Comparison of ENCODE assay signal across 9 mouse cellular contexts in genomic region chr15:77523186-77523843, GRCm38 (mm10). TPM values are rescaled to one million over a fixed set of nuclear protein-coding genes. Genes with fewer than 3 reads are reported as not detected.
DNase-seq lines count a peak whose midpoint lies in the region; ATAC-seq and TF ChIP-seq lines count a peak whose summit lies in the region.
"Not testable (repeated sequence)": the region's sequence is repeated elsewhere in the genome, so short reads cannot be mapped to it uniquely, and the experiment has no call there.
"Had no signal": no experiment of that assay in that cellular context is flagged by ENCODE, and none has a peak within 500 bp of the region (broad histone marks: within the 10 kb centered on the region; RNA-seq: fewer than 3 reads in every experiment).

No protein-coding gene starts in this region.

- H3K36me3 ChIP-seq in ES-Bruce4 (ENCODE audit: control insufficient read depth, insufficient read depth, low read length, poor library complexity, severe bottlenecking); forebrain, embryonic 11.5 days (ENCODE audit: control insufficient read depth, insufficient read depth, low read length): not testable (repeated sequence)

- not testable (repeated sequence) for ATAC-seq in forebrain, embryonic 11.5 days (replicated peaks; ENCODE audit: low FRiP score)

- WGBS in forebrain, embryonic 11.5 days, result 16% methylated on average over 6 of the region's 6 CpGs

- H3K27me3 ChIP-seq in ES-Bruce4 (ENCODE audit: control insufficient read depth, insufficient read depth, low read length, poor library complexity, severe bottlenecking); forebrain, embryonic 11.5 days (ENCODE audit: control insufficient read depth, insufficient read depth, low read length): not testable (repeated sequence)

- TF ChIP-seq EP300 in ES-Bruce4 (IDR thresholded peaks at IDR 0.05; ENCODE audit: insufficient read depth, low read depth, low read length), result not testable (repeated sequence)

- H3K4me1 ChIP-seq in ES-Bruce4 (ENCODE audit: control insufficient read depth, insufficient read depth, low read length); forebrain, embryonic 11.5 days (replicated peaks; ENCODE audit: control insufficient read depth, insufficient read depth, low read length): not testable (repeated sequence)

- H3K9me3 ChIP-seq in ES-Bruce4 (replicated peaks; ENCODE audit: control insufficient read depth, insufficient read depth, low read length, poor library complexity, severe bottlenecking); forebrain, embryonic 11.5 days (ENCODE audit: control insufficient read depth, low read length): not testable (repeated sequence)

- DNase-seq in cerebellum, adult 11 months, result peak; percentile 6
- DNase-seq in forebrain, embryonic 11.5 days (ENCODE audit: low spot score), result peak; percentile 78
- DNase-seq in heart, postnatal 14 days, result peak; percentile 78 to 84
- DNase-seq in kidney, postnatal 36 days, result peak; percentile 73 to 89
- peak; percentile 34 to 56 for DNase-seq in lung, adult 18-20 months
- DNase-seq in retina, embryonic 14.5 days (ENCODE audit: low spot score), result peak; percentile 41
- peak; percentile 48 for DNase-seq in thymus, postnatal 25 days

- TF ChIP-seq POLR2A in ES-Bruce4 (IDR thresholded peaks at IDR 0.05; ENCODE audit: insufficient read depth, low read length), result not testable (repeated sequence)

- peak; percentile 67 for TF ChIP-seq CTCF in ES-Bruce4 (IDR thresholded peaks at IDR 0.05; ENCODE audit: low read depth, low read length)

- H3K4me3 ChIP-seq in ES-Bruce4 (ENCODE audit: low read depth, low read length); forebrain, embryonic 11.5 days (ENCODE audit: low read depth, low read length): not testable (repeated sequence)

- not testable (repeated sequence) for H3K4me2 ChIP-seq in forebrain, embryonic 11.5 days (ENCODE audit: low read depth, low read length, severe bottlenecking)

- not testable (repeated sequence) for H3K27ac ChIP-seq in ES-Bruce4 (ENCODE audit: insufficient read depth, low read length); forebrain, embryonic 11.5 days (ENCODE audit: low read depth, low read length)

- H3K9ac ChIP-seq in ES-Bruce4 (ENCODE audit: low read depth, poor library complexity, severe bottlenecking); forebrain, embryonic 11.5 days (ENCODE audit: low read length): not testable (repeated sequence)

- intact Hi-C loops in heart, postnatal 14 days (cut with DNase I), result loop anchor here (2.0 kb wide), 1 partner anchor 107 kb away; no protein-coding TSS in a partner anchor

RNA-seq across cellular contexts. Expression of gene Apol7c, which starts 9.8 kb away (rescaled TPM):
- polyA plus RNA-seq in ES-Bruce4 (2011; ENCODE audit: insufficient read depth, insufficient read length, low read depth, missing spikeins), result not detected in 2 replicates
- polyA plus RNA-seq in forebrain, embryonic 11.5 days (2014; fragmentation: Nextera tagmentation; extraction: Ambion mirVana), result not detected in 2 replicates
- total RNA-seq in heart, postnatal 14 days (2021), result under 1 TPM in 1 of 2 experiments, not detected in 1; 0.17 TPM
- polyA plus RNA-seq: hindbrain, embryonic 15.5 days had no signal

RNA-seq across cellular contexts. Expression of gene Apol11a, which starts 15.2 kb away (rescaled TPM):
- not detected in 2 replicates for polyA plus RNA-seq in ES-Bruce4 (2011; ENCODE audit: insufficient read depth, insufficient read length, low read depth, missing spikeins)
- not detected in 2 replicates for polyA plus RNA-seq in forebrain, embryonic 11.5 days (2014; fragmentation: Nextera tagmentation; extraction: Ambion mirVana)
- total RNA-seq in heart, postnatal 14 days (2021), result not detected
- polyA plus RNA-seq: hindbrain, embryonic 15.5 days had no signal

RNA-seq across cellular contexts. Expression of gene 1700025B11Rik, which starts 38.4 kb away (rescaled TPM):
- not detected in 2 replicates for polyA plus RNA-seq in ES-Bruce4 (2011; ENCODE audit: insufficient read depth, insufficient read length, low read depth, missing spikeins)
- polyA plus RNA-seq in forebrain, embryonic 11.5 days (2014; fragmentation: Nextera tagmentation; extraction: Ambion mirVana), result not detected in 2 replicates
- not detected for total RNA-seq in heart, postnatal 14 days (2021)
- polyA plus RNA-seq: hindbrain, embryonic 15.5 days had no signal

RNA-seq across cellular contexts. Expression of gene Apol10a, which starts 46.5 kb away (rescaled TPM):
- polyA plus RNA-seq in ES-Bruce4 (2011; ENCODE audit: insufficient read depth, insufficient read length, low read depth, missing spikeins), result not detected in 2 replicates
- polyA plus RNA-seq in forebrain, embryonic 11.5 days (2014; fragmentation: Nextera tagmentation; extraction: Ambion mirVana), result not detected in 2 replicates
- not detected for total RNA-seq in heart, postnatal 14 days (2021)
- polyA plus RNA-seq: hindbrain, embryonic 15.5 days had no signal

Comparison
In these comparisons a context has a peak if more than half of its experiments do, and no peak if none do; other contexts are left out.
1. DNase-seq: peak in every context shown above with its lines; median percentile 81 in heart, postnatal 14 days; 81 in kidney, postnatal 36 days; 78 in forebrain, embryonic 11.5 days; 48 in thymus, postnatal 25 days; 45 in lung, adult 18-20 months; 41 in retina, embryonic 14.5 days; 6 in cerebellum, adult 11 months.